In genomic region chr2:103603209-103603608, GRCm38 (mm10) we compare ENCODE assay signal across 12 mouse cellular contexts.
"Had no signal": no experiment of that assay in that cellular context is flagged by ENCODE, and none has a peak within 500 bp of the region (broad histone marks: within the 10 kb centered on the region; RNA-seq: fewer than 3 reads in every experiment).

No protein-coding gene starts in this region.

- H3K27me3 ChIP-seq: kidney, embryonic 15.5 days; liver, embryonic 13.5 days; lung, embryonic 15.5 days; midbrain, embryonic 13.5 days; neural tube, embryonic 12.5 days; stomach, embryonic 15.5 days had no signal

- H3K9me3 ChIP-seq: kidney, embryonic 15.5 days; liver, embryonic 13.5 days; lung, embryonic 15.5 days; midbrain, embryonic 13.5 days; neural tube, embryonic 12.5 days; stomach, embryonic 15.5 days had no signal

- H3K4me3 ChIP-seq: kidney, embryonic 15.5 days; liver, embryonic 13.5 days; lung, embryonic 15.5 days; midbrain, embryonic 13.5 days; neural tube, embryonic 12.5 days; stomach, embryonic 15.5 days had no signal

- DNase-seq: kidney, postnatal 14 days; left cerebral cortex, postnatal 4 days; liver, postnatal 0 days; retina, postnatal 1 day; thymus, adult 2 months; thymus, postnatal 25 days had no signal

- H3K27ac ChIP-seq: kidney, embryonic 15.5 days; liver, embryonic 13.5 days; lung, embryonic 15.5 days; midbrain, embryonic 13.5 days; neural tube, embryonic 12.5 days; stomach, embryonic 15.5 days had no signal

- H3K36me3 ChIP-seq: kidney, embryonic 15.5 days; liver, embryonic 13.5 days; lung, embryonic 15.5 days; midbrain, embryonic 13.5 days; neural tube, embryonic 12.5 days; stomach, embryonic 15.5 days had no signal

- ATAC-seq: liver, postnatal 0 days; midbrain, embryonic 13.5 days had no signal

- H3K4me2 ChIP-seq: kidney, embryonic 15.5 days; liver, embryonic 13.5 days; lung, embryonic 15.5 days; midbrain, embryonic 13.5 days; neural tube, embryonic 12.5 days; stomach, embryonic 15.5 days had no signal

- H3K9ac ChIP-seq: kidney, embryonic 15.5 days; liver, embryonic 13.5 days; liver, postnatal 0 days; lung, embryonic 15.5 days; midbrain, embryonic 13.5 days; neural tube, embryonic 12.5 days; stomach, embryonic 15.5 days had no signal
